Mouse (Mus musculus) erythroblast, adult 5-6 weeks (primary cell): ENCODE results near the gene Secisbp2. TPM values are rescaled to one million over a fixed set of nuclear protein-coding genes. Genes with fewer than 3 reads are reported as not detected.

Experiments
- ATAC-seq: replicated peaks from 2 replicates; pipeline ENCODE4 v1.8.0; 2016; ENCODE audit warnings: moderate number of reproducible peaks, mild to moderate bottlenecking, moderate TSS enrichment, inconsistent platforms; ENCODE audit not compliant: poor library complexity, low FRiP score, severe bottlenecking
- total RNA-seq, 2 experiments: library from RNA; stranded (forward) in 1 of 2; stranded (reverse) in 1 of 2; fragments of 150-400 nt in 1 of 2; fragments of 200-764, 138-1000 nt in 1 of 2; gene quantifications; 2 replicates each; pipeline versions ENCODE4 v1.2.3 to v1.2.4; 2015 to 2017; ENCODE audit warnings: low replicate concordance in 2 of 2

Gene Secisbp2
- total RNA-seq, 2 experiments from 2014 or later = 1.3 to 6.4 TPM

- ATAC-seq = no peak
These were observed 27.8 kb downstream of the Secisbp2 start for GRCm38 (mm10) chr13:51679332-51679731.

GRCm38 (mm10) chr13:51681076-51681475 is 29.6 kb downstream of the Secisbp2 start:
- ATAC-seq = no peak

GRCm38 (mm10) chr13:51681634-51682033 is 30.1 kb downstream of the Secisbp2 start:
- ATAC-seq = no peak

- no peak for ATAC-seq
These were observed 33.9 kb downstream of the Secisbp2 start for GRCm38 (mm10) chr13:51685290-51685966.

GRCm38 (mm10) chr13:51686966-51687365 is 35.5 kb downstream of the Secisbp2 start:
- 0 out of 2 replicates have a peak, but pooled peaks have one; percentile 26 for ATAC-seq

- ATAC-seq = no peak
These were observed 37.2 kb downstream of the Secisbp2 start for GRCm38 (mm10) chr13:51688688-51689087.

- ATAC-seq = no peak
These were observed 45.0 kb downstream of the Secisbp2 start for GRCm38 (mm10) chr13:51696481-51696880.

- ATAC-seq = peak; percentile 14; the same call in 1 of the 2 replicates
These were observed 46.0 kb downstream of the Secisbp2 start for GRCm38 (mm10) chr13:51697455-51697854.

GRCm38 (mm10) chr13:51697897-51698296 is 46.4 kb downstream of the Secisbp2 start:
- ATAC-seq = peak; percentile 37; the same call in 1 of the 2 replicates

- ATAC-seq = no peak
These were observed 46.8 kb downstream of the Secisbp2 start for GRCm38 (mm10) chr13:51698318-51698717.

GRCm38 (mm10) chr13:51703893-51704292 is 52.4 kb downstream of the Secisbp2 start:
- no peak for ATAC-seq

GRCm38 (mm10) chr13:51705882-51706854 is 54.7 kb downstream of the Secisbp2 start:
- no peak for ATAC-seq

GRCm38 (mm10) chr13:51710738-51711137 is 59.2 kb downstream of the Secisbp2 start:
- no peak for ATAC-seq

GRCm38 (mm10) chr13:51712022-51712421 is 60.5 kb downstream of the Secisbp2 start:
- no peak for ATAC-seq

- no peak for ATAC-seq
These were observed 65.1 kb downstream of the Secisbp2 start for GRCm38 (mm10) chr13:51716350-51717263.

GRCm38 (mm10) chr13:51719256-51719655 is 67.8 kb downstream of the Secisbp2 start:
- no peak for ATAC-seq

- no peak for ATAC-seq
These were observed 69.1 kb downstream of the Secisbp2 start for GRCm38 (mm10) chr13:51720556-51720955.

- no peak for ATAC-seq
These were observed 71.6 kb downstream of the Secisbp2 start for GRCm38 (mm10) chr13:51723114-51723513.

GRCm38 (mm10) chr13:51724566-51724965 is 73.1 kb downstream of the Secisbp2 start:
- ATAC-seq = no peak

GRCm38 (mm10) chr13:51725446-51725845 is 73.9 kb downstream of the Secisbp2 start:
- no peak for ATAC-seq
